Mouse (Mus musculus) ES-E14 (cell line): Measurements from ENCODE around the gene Lamc2. TPM values are rescaled to one million over a fixed set of nuclear protein-coding genes. Genes with fewer than 3 reads are reported as not detected.

Experiments
- DNase-seq: peaks from one replicate; pipeline ENCODE4 v3.0.0-alpha.2; 2013; ENCODE audit warnings: low read depth, low spot score
- H3K27ac ChIP-seq: 2 replicates; pipeline ENCODE4 v1.5.1; 2012; ENCODE audit warnings: low read depth, mild to moderate bottlenecking, low read length, moderate library complexity, mixed read lengths; ENCODE audit not compliant: poor library complexity, insufficient read depth, severe bottlenecking
- H3K36me3 ChIP-seq: 2 replicates; pipeline ENCODE4 v1.6.1; 2012; ENCODE audit warnings: mild to moderate bottlenecking, low read length, moderate library complexity, mixed read lengths; ENCODE audit not compliant: control insufficient read depth, poor library complexity, insufficient read depth, severe bottlenecking
- H3K4me1 ChIP-seq, 2 experiments: fragments of 150-350 bp in 1 of 2; sonication (generic) in 1 of 2; 2 replicates each; pipeline ENCODE4 v1.6.1; 2012; ENCODE audit warnings: low read length in 2 of 2, mild to moderate bottlenecking in 1 of 2, mixed read lengths in 1 of 2; ENCODE audit not compliant: control insufficient read depth in 2 of 2, insufficient read depth in 2 of 2, poor library complexity in 1 of 2
- H3K4me3 ChIP-seq, 2 experiments: fragments of 150-350 bp in 1 of 2; sonication (generic) in 1 of 2; 2 replicates each; pipeline ENCODE4 v1.5.1; 2012; ENCODE audit warnings: low read length in 2 of 2, low read depth in 1 of 2, mild to moderate bottlenecking in 1 of 2, mixed read lengths in 1 of 2; ENCODE audit not compliant: insufficient read depth in 1 of 2, poor library complexity in 1 of 2, severe bottlenecking in 1 of 2
- H3K9ac ChIP-seq: 2 replicates; pipeline ENCODE4 v1.6.1; 2012; ENCODE audit warnings: low read depth, mild to moderate bottlenecking, low read length, mixed read lengths; ENCODE audit not compliant: poor library complexity, insufficient read depth, severe bottlenecking
- H3K9me3 ChIP-seq: fragments of 150-350 bp; sonication (generic); 2 replicates; pipeline ENCODE4 v1.6.1; 2012; ENCODE audit warnings: low read depth, mild to moderate bottlenecking, low read length; ENCODE audit not compliant: control insufficient read depth, insufficient read depth
- CHD2 ChIP-seq: IDR thresholded peaks from 2 replicates; pipeline ENCODE4 v1.6.1; 2014; ENCODE audit warnings: mild to moderate bottlenecking, low read depth, low read length, inconsistent platforms
- HCFC1 ChIP-seq: IDR thresholded peaks from 2 replicates; pipeline ENCODE4 v1.6.1; 2012; ENCODE audit warnings: low read length, inconsistent platforms, borderline replicate concordance; ENCODE audit not compliant: insufficient read depth
- MAFK ChIP-seq: IDR thresholded peaks from 2 replicates; pipeline ENCODE4 v1.6.1; 2014; ENCODE audit warnings: mild to moderate bottlenecking, low read depth, low read length, inconsistent platforms; ENCODE audit not compliant: insufficient read depth
- ZC3H11A ChIP-seq: IDR thresholded peaks from 2 replicates; pipeline ENCODE4 v1.6.1; 2012; ENCODE audit warnings: low read depth, mild to moderate bottlenecking, inconsistent platforms, low read length, borderline replicate concordance
- ZNF384 ChIP-seq: IDR thresholded peaks from 2 replicates; pipeline ENCODE4 v1.6.1; 2012; ENCODE audit warnings: low read depth, low read length, inconsistent platforms
- in situ Hi-C, 2 experiments: fragments of 600-800 bp; cut with MboI; formaldehyde crosslinking; loops; one replicate each; pipeline ENCODE4 v1.15.1; 2025; ENCODE audit warnings: low sequenced_read_pairs in 2 of 2, inconsistent platforms in 1 of 2; ENCODE audit not compliant: unreplicated experiment in 2 of 2
- total RNA-seq: library from RNA; depleted of rRNA; stranded (reverse); fragments of 300-350 nt; gene quantifications from 2 replicates; pipeline ENCODE4 v1.2.3, GENCODE M21; 2012

Lamc2 gene
- total RNA-seq, 1 experiment, result 24.3 TPM

- H3K4me1 ChIP-seq, result peaks cover 0 to 16% of the 10 kb centered on the region in 2 experiments; a peak in 3 of 4 replicates
- H3K9me3 ChIP-seq, result no peaks in the 10 kb centered on the region
- TF ChIP-seq CHD2, result no peak
- no peak for TF ChIP-seq ZNF384
- no peak for TF ChIP-seq ZC3H11A
- no peak for TF ChIP-seq MAFK
- no peak for TF ChIP-seq HCFC1
- no peak for DNase-seq
- no peak overlapping the region for H3K4me3 ChIP-seq
- peak overlapping the region; percentile 6; the same call in 1 of the 2 replicates for H3K27ac ChIP-seq
- H3K36me3 ChIP-seq, result peaks cover 17% of the 10 kb centered on the region
- in situ Hi-C loops, result no loop called here
- no peak overlapping the region for H3K9ac ChIP-seq
These were observed 30.3 kb upstream of the Lamc2 start for GRCm38 (mm10) chr1:153216516-153216915.

DNA sequence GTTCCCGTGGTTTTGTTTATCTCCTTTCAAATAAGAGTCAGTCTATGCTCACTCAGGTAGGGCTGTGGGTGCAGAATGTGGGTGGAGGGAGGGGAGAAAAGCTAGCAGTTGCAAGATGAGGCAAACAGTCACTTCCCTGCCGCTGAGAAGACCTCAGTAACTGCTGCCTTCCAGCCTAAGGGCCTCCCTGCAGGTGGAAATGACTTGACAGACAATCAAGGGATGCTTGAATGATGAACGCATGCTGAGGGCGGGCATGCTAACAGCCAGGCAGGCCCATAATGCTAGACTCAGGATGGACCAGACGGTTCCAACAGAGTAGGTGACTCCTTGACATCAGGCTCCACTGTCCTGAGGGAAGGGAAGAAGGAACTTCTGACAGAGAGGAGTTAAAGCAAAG lies 29.4 kb upstream of the Lamc2 start:
- Histone ChIP-seq H3K9ac (no peak overlapping the region), H3K36me3 (peaks cover 9% of the 10 kb centered on the region), H3K27ac (no peak overlapping the region), H3K4me1 (peaks cover 0 to 18% of the 10 kb centered on the region in 2 experiments; a peak in 3 of 4 replicates), H3K4me3 (no peak overlapping the region), H3K9me3 (no peaks in the 10 kb centered on the region)
- in situ Hi-C loops, result no loop called here
- TF ChIP-seq HCFC1 (no peak), ZNF384 (no peak), CHD2 (no peak), ZC3H11A (no peak), MAFK (no peak)
- DNase-seq, result no peak

DNA sequence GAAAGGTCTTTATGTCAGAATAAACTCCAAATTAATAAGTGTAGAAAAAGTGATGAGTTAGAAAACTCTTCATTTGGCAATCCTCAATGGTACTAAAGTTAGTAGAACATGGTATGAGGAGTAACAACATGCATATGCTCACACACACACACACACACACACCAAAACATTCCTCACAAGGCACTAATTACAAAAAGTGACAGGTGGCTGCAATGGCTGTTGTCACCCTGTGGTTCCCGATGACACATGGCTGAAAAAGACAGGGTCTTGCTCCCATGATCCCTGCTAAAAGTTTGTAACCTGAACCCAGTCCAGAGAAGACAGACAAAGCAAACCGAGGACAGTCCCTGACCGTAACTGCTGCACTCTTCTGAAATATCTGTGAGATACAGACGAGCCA lies 24.7 kb upstream of the Lamc2 start:
- Histone ChIP-seq H3K4me1 (peaks cover 0 to 16% of the 10 kb centered on the region in 2 experiments; a peak in 2 of 4 replicates), H3K4me3 (no peak overlapping the region), H3K9me3 (no peaks in the 10 kb centered on the region), H3K27ac (no peak overlapping the region), H3K36me3 (no peaks in the 10 kb centered on the region), H3K9ac (no peak overlapping the region)
- no peak for DNase-seq
- TF ChIP-seq ZC3H11A (no peak), ZNF384 (no peak), HCFC1 (no peak), MAFK (no peak), CHD2 (no peak)
- in situ Hi-C loops, result no loop called here

DNA sequence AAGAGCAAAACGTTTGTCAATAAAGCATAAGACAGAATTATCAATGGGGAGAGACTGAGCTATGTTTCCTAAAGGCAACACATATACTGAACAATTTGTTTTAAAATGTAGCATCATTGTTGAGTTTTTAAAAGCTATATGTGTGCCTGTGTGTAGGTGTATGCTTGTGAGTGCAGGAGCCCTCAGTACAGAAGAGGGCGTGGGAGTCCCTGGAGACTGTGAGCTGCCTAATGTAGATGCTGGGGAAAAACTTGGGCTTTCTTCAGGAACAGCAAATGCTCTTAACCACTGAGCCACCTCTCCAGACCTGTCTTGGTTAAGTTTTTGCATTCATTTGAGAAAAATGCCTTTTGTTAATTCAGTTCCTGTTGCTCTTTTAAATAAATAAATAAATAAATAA lies 24.0 kb upstream of the Lamc2 start:
- TF ChIP-seq HCFC1, result no peak
- TF ChIP-seq MAFK, result no peak
- Histone ChIP-seq H3K4me1 (peaks cover 0 to 14% of the 10 kb centered on the region in 2 experiments; a peak in 2 of 4 replicates), H3K4me3 (no peak overlapping the region), H3K9ac (no peak overlapping the region), H3K36me3 (no peaks in the 10 kb centered on the region), H3K27ac (no peak overlapping the region), H3K9me3 (no peaks in the 10 kb centered on the region)
- no peak for DNase-seq
- in situ Hi-C loops, result no loop called here

DNA sequence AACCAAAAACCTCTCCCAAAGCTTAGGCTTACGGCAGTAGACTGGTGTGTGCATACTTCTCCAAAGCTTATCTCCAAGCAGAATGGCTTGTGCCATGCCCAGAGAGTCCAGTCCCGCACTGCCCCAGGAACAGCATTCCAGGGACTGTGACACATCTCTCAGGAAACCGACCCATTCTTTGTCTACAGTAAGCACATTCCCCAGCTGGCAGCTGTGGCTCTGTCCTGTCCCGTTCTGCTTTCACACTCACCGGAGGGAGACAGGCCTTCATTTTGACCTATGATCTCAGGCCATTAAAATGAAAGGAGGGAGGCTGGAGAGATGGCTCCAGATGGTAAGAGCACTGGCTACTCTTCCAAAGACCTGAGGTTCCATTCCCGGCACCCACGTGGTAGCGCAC lies 15.9 kb upstream of the Lamc2 start:
- peaks cover 0 to 10% of the 10 kb centered on the region in 2 experiments; a peak in 2 of 4 replicates for H3K4me1 ChIP-seq
- H3K9me3 ChIP-seq, result no peaks in the 10 kb centered on the region
- no peaks in the 10 kb centered on the region for H3K36me3 ChIP-seq
- DNase-seq, result no peak
- in situ Hi-C loops, result no loop called here
- no peak overlapping the region for H3K9ac ChIP-seq
- H3K4me3 ChIP-seq, result no peak overlapping the region
- TF ChIP-seq HCFC1, result no peak
- no peak for TF ChIP-seq ZC3H11A
- no peak for TF ChIP-seq ZNF384
- no peak for TF ChIP-seq MAFK
- TF ChIP-seq CHD2, result no peak
- no peak overlapping the region for H3K27ac ChIP-seq
